Mouse (Mus musculus): Measurements from ENCODE around the gene Prm2.

The Prm2 gene

DNA sequence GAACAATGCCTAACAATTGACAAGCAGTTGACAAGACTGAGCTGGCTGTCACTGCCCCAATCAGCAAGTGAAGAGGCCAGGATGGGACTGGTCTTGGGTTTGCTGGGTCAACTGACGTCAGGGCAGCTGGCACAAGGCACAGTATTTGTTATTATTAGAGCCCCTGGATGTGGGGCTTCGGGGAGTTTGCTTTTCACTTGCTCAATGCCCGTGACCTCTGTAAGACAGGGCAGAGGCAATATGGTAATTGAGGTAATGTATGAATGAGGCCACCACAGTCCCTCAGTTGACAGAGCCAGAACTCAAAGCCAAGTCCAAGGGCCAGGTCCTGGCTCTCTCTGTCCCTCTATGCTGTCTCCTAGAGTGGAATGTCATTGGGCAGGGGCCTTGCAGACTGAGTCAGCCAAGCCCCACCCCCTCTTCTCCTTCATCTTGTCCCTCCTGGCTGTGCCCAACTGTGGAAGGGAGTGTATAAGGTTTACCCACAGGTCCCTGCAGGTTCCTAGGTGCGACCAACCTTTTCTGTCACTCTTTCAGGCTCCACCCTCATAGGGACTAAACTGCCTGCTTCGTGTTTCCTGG lies 18.3 kb downstream of the Prm2 start:
- no peak for DNase-seq (ENCODE audit: low spot score in 2 of 2)

GRCm38 (mm10) chr16:10776322-10776721 lies 19.6 kb downstream of the Prm2 start:
- no peak for DNase-seq (ENCODE audit: low spot score in 2 of 2)

DNA sequence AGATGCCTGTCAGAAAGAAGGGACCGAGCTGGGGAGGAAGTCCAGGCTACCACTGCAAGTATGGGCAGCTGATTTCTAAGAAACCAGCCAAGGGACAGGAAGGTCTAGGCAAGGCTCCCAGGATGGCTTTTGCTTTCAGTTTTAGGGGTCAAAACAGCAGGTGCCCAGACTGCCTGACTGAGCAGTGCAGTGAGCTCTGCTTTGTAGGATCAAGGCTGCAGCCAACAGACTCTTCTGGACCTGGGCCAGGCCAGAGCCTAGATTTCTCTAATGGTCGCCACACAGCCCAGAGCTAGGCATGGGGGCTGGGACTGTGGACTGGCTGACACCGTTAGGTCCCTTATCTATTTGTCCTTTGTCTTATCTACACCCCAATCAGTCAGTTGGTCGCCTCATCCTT lies 21.2 kb downstream of the Prm2 start:
- no peak for DNase-seq (ENCODE audit: low spot score in 2 of 2)

GRCm38 (mm10) chr16:10773543-10773942 lies 22.4 kb downstream of the Prm2 start:
- no peak for DNase-seq (ENCODE audit: low spot score in 2 of 2)

- no peak for DNase-seq (ENCODE audit: low spot score in 2 of 2)
Measured at GRCm38 (mm10) chr16:10771769-10772510, 24.0 kb downstream of the Prm2 start.

DNA sequence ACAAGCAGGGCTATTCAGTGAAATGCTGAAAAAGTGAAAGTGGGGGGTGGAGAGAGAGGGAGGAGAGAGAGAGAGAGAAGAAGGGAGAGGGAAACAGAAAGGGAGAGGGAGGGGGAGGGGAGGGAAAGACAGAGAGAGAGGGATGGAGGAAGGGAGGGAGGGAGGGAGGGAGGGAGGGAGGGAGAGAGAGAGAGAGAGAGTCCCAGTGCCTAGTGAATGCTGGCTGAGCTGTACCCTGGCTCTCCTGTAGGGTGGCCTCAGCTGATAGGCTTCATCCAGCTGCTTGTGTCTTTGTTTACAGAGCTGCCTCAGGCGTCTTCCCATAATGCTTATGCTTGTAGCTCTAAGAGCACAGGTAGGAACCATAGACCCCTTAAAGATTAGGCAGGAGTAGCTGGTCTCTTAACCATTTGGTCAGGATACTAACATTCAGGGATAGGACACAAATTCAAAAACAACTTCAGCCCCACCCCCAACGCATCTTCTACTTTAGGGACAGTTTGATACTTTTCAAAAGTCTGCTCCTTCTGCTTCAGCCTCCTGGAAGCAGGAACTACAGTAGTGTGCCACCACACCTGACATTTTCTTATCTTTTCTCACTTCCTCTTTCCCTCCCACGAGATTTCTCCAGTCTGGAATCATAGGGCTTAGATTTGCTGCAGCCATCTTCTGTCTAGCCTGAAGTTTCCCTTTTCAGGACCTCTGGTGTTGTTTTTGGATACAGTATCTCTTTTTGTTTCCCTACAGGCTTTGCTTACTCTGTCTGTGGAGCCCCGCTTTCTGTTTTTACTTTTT lies 25.2 kb downstream of the Prm2 start:
- no peak for DNase-seq (ENCODE audit: low spot score in 2 of 2)

DNA sequence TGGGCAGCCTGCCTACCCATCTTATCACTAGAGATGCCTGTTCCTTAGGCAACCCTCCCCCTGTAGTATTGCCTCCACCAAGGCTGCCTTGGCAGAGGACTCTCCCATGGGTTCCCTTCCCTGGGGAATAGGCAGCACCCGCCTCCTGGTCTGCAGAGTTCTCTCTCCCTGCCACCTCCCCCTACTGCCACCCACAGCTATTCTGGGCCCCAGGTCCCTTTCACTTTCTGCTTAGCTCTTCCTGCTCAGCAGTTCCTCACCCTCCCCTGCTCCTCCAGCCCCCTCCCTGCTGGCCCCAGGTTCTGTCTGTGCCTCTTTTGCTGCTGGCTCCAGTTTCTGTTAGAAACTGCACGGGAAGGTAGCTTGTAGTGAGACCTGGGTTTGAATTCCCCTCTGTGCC lies 26.3 kb downstream of the Prm2 start:
- no peak for DNase-seq (ENCODE audit: low spot score in 2 of 2)

DNA sequence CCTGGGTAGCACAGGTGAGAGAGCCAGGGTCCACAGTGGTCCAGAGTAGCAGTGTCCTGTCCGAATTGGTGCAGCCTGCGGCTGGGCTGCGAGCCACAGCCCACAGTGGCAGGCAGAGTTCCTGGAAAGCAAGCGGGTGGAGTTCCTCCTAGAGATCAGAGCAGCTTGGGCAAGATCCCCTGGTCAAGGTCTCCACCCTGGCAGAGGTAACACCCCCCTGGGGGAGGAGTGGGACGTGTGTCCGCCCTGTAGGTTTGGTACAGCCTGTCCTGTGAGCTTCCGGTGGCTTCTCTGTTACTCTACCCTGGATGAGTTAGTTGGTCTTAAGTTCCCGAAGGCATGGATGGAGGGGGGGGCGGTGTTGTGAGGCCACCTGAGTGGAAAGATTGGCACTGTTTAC lies 27.1 kb downstream of the Prm2 start:
- DNase-seq (ENCODE audit: low spot score in 2 of 2), result no peak

GRCm38 (mm10) chr16:10767158-10767557 lies 28.8 kb downstream of the Prm2 start:
- DNase-seq (ENCODE audit: low spot score in 2 of 2), result peak in 1 of 2 experiments; percentile 69

DNA sequence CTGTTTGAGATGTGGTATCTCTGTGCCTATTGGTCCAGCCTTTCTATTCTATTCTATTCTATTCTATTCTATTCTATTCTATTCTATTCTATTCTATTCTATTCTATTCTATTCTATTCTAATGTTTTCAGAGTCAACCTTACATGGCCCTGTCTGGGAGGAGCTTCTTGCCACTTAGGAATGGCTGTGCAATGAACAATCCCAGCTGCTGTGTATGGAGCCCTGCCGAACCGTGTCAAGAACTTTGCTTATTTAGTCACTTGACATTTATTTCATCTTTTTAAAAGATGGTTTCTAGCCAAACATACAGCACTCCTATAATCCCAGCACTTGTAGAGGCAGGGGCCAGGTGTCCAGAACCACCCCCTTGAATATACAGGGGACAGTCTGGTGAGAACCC lies 31.6 kb downstream of the Prm2 start:
- DNase-seq (ENCODE audit: low spot score in 2 of 2), result no peak

DNA sequence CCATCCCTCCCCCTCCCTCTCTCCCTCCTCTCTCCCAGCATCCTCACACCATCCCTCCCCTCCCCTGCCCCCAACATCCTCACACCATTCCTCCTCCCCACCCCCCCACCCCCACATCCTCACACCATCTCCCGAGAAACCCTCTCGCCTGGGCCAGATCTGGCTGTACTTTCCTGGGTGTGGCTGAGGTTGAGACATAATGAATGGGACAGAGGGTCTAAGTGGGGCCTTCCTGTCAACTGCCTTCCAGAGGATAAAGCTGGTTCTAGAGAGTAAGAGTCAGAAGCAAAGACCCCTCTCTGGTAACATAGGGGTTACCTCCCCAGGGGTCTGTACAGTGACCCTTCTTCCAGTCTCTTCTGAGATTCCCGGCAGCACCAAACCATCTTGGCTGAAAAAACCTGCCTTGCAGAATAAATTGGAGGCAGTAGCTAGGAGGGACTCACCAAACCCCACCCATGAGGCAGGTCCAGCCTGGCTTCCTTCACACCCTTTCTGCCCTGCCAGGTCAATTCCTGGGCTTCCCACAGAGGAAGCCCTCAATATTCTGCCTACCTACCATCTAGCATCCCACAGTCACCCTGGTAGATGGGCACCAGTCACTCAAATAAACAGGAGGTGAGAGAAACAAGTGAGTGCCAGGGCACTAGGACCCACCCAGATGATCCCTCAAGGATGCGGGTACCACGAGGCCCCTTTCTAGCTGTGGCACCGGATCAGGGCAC lies 32.2 kb downstream of the Prm2 start:
- no peak for DNase-seq (ENCODE audit: low spot score in 2 of 2)

DNA sequence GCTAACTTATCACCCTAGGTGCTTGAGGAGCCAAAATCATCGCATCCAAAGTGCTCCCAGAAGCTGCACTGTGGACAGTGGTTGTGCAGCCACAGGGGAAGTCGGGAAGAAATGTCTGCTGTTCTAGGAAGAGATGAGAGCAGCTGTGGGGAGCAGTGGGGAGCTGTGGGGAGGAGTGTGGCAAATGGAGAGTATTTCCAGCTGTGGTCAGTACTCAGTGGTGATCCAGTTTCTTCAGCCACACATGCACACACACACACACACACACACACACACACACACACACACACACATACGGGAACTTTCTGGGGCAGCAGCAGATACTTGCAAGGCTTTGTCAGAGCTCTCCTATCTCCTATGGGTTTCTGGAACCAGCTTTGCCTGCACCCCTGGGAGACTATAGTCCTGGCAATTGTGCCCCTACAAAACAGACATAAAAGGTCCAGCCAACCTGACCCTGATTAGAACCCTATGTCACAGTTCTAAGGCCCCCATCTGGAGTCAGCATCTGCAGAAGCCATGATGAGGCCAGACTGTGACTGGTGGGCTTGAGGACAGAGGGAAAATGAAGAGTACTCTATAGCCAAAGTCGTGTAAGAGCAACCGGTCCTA lies 33.3 kb downstream of the Prm2 start:
- DNase-seq (ENCODE audit: low spot score in 2 of 2), result no peak

GRCm38 (mm10) chr16:10761182-10761581 lies 34.8 kb downstream of the Prm2 start:
- DNase-seq (ENCODE audit: low spot score in 2 of 2), result no peak

DNA sequence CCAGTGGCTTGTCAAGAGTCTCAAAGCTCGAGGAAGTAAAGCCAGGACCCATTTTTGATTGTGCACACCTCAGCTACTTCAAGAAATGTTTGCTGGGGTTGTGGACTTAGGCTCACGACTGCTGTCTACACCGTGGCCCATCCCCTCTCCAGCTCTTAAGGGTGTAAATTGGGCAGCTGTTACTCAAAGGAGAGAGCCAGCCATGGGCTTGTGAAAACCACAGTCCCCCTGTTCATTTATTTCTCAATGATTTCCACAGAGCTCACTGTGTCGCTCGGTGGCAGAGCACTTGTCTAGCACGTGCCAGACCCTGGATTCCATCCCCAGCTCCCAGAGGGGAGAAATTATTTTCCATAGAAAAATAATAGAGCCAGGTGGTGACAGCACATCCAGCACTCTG lies 39.8 kb downstream of the Prm2 start:
- no peak for DNase-seq (ENCODE audit: low spot score in 2 of 2)

DNA sequence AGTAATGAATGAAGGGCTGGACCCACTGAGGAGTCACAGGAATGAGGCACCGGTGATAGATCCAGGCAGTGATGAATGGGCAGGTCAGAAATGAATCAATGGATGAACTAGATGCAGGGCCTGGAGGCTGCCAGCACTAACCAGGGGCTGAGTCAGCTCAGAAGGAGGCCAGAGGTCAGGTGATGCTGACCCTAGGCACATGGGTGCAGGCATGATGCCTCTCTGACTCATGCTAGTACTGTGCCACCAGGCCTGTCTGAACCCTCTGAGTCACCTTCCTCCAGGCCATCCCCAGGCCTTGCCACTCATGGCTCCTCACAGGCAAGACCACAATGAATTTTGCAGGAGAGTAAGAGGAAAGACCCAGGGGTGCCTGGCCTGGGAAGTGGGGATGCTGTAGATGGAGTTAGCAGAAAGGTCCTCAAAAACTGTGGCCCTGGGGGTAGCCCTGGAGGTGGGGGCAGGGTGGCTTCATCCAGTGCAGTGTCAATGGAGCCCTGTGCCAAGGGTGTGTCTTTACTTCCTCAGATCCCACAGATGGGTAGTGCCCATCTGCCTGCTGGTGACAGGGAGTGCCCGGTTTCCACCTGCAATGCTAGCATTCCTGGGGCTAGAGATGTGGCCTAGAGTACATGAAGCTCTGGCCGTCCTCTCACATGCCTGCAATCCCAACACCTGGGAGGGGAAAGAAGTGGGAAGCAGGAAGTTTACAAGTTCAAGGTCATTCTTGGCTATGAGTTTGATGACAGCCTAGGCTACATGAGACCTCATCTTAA lies 41.2 kb downstream of the Prm2 start:
- DNase-seq (ENCODE audit: low spot score in 2 of 2), result no peak

GRCm38 (mm10) chr16:10749824-10750223 lies 46.1 kb downstream of the Prm2 start:
- peak; percentile 63 to 66 for DNase-seq (ENCODE audit: low spot score in 2 of 2)

DNA sequence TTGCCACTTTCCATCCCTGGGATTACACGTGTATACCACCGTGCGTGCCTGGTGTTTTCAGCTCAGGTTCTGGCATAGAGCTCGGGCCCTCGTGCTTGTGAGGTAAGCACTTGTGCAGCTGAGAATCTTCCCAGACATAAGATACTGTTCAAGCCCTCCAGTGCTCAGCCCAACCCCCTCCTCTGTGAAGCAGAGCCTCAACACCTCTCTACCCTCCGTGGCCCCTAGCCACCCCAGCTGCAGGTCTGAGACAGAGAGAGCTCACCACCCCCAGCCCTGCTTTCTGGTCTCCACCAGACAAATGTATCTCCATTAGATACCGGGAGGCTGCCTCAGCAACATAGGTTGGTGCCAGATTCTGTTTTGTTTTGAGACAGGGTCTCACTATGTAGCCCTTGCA lies 46.7 kb downstream of the Prm2 start:
- no peak for DNase-seq (ENCODE audit: low spot score in 2 of 2)
